Mouse (Mus musculus): ENCODE results near the gene Pde4dip.
A peak's percentile ranks its signal among the peaks of the same experiment; 100 is the strongest.

The Pde4dip gene

GRCm38 (mm10) chr3:97844163-97844820 lies 44.2 kb downstream of the Pde4dip start:
- DNase-seq, result no peak

- DNase-seq, result no peak
These were observed 45.9 kb downstream of the Pde4dip start for GRCm38 (mm10) chr3:97842641-97843040.

GRCm38 (mm10) chr3:97840439-97840838 lies 48.1 kb downstream of the Pde4dip start:
- DNase-seq, result no peak

GRCm38 (mm10) chr3:97835888-97836287 lies 52.6 kb downstream of the Pde4dip start:
- no peak for DNase-seq

GRCm38 (mm10) chr3:97834625-97835024 lies 53.9 kb downstream of the Pde4dip start:
- no peak for DNase-seq

- no peak for DNase-seq
These were observed 56.8 kb downstream of the Pde4dip start for GRCm38 (mm10) chr3:97831564-97832320.

GRCm38 (mm10) chr3:97830622-97831021 lies 57.9 kb downstream of the Pde4dip start:
- DNase-seq, result no peak

GRCm38 (mm10) chr3:97830122-97830521 lies 58.4 kb downstream of the Pde4dip start:
- DNase-seq, result no peak

GRCm38 (mm10) chr3:97828286-97828685 lies 60.2 kb downstream of the Pde4dip start:
- no peak for DNase-seq

GRCm38 (mm10) chr3:97825246-97825645 lies 63.3 kb downstream of the Pde4dip start:
- DNase-seq, result no peak

- no peak for DNase-seq
These were observed 63.8 kb downstream of the Pde4dip start for GRCm38 (mm10) chr3:97824744-97825143.

- no peak for DNase-seq
These were observed 64.3 kb downstream of the Pde4dip start for GRCm38 (mm10) chr3:97824011-97824711.

- DNase-seq, result no peak
These were observed 65.1 kb downstream of the Pde4dip start for GRCm38 (mm10) chr3:97823438-97823837.

GRCm38 (mm10) chr3:97819050-97819449 lies 69.5 kb downstream of the Pde4dip start:
- no peak for DNase-seq

GRCm38 (mm10) chr3:97818383-97818982 lies 70.0 kb downstream of the Pde4dip start:
- no peak for DNase-seq

- peak; percentile 61 for DNase-seq
These were observed 76.7 kb downstream of the Pde4dip start for GRCm38 (mm10) chr3:97811651-97812399.

GRCm38 (mm10) chr3:97811158-97811557 lies 77.3 kb downstream of the Pde4dip start:
- no peak for DNase-seq

- DNase-seq, result no peak
These were observed 78.2 kb downstream of the Pde4dip start for GRCm38 (mm10) chr3:97810334-97810733.

GRCm38 (mm10) chr3:97805559-97805958 lies 82.9 kb downstream of the Pde4dip start:
- DNase-seq, result no peak

GRCm38 (mm10) chr3:97803675-97804074 lies 84.8 kb downstream of the Pde4dip start:
- DNase-seq, result no peak

GRCm38 (mm10) chr3:97802927-97803326 lies 85.6 kb downstream of the Pde4dip start:
- DNase-seq, result no peak

GRCm38 (mm10) chr3:97802297-97802696 lies 86.2 kb downstream of the Pde4dip start:
- no peak for DNase-seq
